Mouse (Mus musculus): ENCODE measurements around the gene Aim2.

DNA sequence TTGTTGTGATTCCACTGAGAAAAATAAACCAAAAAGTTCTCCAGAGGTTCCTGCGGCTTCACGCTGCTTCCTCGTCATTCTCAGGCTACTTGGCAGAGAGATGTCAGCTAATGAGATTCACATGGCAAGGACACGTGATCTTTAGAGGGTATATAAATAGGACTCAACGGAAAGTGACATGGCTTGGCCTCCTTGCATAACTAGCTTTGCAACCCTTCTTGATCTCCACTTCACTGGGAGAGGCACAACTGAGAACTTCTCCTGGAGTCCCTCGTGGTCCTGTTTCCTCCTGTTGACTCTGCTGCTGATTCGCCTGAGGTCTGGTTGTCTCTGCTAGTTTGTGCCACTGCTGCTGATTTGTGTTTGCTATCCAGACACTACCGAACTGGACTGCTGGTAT is 76.7 kb downstream of the Aim2 start:
- TF ChIP-seq CTCF (conservative IDR thresholded peaks at IDR 0.05; ENCODE audit: low read length) (no peak), POU5F1 (IDR thresholded peaks at IDR 0.05; ENCODE audit: borderline replicate concordance, low read length) (no peak)
